Mouse (Mus musculus): Measurements from ENCODE around the gene Apoc2.

DNA sequence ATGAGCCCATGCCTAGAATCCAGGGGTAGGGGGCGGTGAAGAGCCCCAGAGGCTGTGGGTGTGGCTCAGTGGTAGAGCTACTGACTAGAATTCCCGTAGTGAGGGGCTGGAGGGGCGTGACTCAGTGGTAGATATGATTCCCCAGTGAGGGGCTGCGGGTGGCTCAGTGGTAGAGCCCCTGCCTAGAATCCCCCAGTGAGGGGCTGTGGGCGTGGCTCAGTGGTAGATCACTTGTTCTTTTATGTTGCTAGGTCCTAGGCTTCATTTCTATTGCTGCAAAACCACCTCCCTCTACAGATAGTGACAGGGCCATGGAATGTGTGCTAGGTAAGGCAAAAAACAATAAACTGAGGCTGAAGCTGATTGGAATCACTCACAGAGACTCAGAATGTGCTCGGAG is 18.1 kb upstream of the Apoc2 start:
- no peak for TF ChIP-seq CTCF (IDR thresholded peaks at IDR 0.05)
- no peak for TF ChIP-seq POLR2A (IDR thresholded peaks at IDR 0.05; ENCODE audit: insufficient read depth, low read depth, low read length)
- TF ChIP-seq EP300 (IDR thresholded peaks at IDR 0.05; ENCODE audit: insufficient read depth, low read depth, low read length): no peak

Data from heart, adult 2 months (tissue).